In the genomic region with DNA sequence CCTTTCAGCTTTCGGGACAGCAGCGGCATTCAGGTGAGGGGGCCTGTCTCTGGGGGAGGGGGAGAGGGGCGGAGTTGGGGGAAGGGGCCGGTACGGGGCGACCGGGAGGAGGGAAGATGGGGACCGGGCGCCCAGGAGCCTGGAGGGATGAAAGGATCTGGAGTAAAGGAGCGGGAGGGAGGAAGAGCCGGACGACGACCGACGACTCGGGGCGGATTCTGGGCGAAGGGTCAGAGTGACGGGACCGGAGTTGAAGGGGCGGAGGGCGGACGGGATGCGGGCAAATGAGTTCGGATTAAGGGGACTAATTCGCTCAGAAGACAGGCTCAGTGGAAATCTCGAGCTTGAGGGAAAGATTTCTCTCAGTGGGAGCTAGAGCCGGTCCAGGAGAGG, we compare ENCODE assay signal across 8 mouse cellular contexts. TPM values are rescaled to one million over a fixed set of nuclear protein-coding genes. Genes with fewer than 3 reads are reported as not detected.
DNase-seq lines count a peak whose midpoint lies in the region; ATAC-seq and TF ChIP-seq lines count a peak whose summit lies in the region.

No protein-coding gene starts in this region.

- peaks cover 2% of the 10 kb centered on the region; the same call in 1 of the 2 replicates for H3K4me1 ChIP-seq in testis, adult 2 months (ENCODE audit: control insufficient read depth, insufficient read depth, low read length)
- H3K4me1 ChIP-seq in limb, embryonic 10.5 days, result peaks cover 13% of the 10 kb centered on the region; the same call in 1 of the 2 replicates
- H3K4me1 ChIP-seq in midbrain, embryonic 15.5 days, result peaks cover 12% of the 10 kb centered on the region

- H3K36me3 ChIP-seq in testis, adult 2 months (ENCODE audit: control insufficient read depth, insufficient read depth, low read length), result no peaks in the 10 kb centered on the region
- H3K36me3 ChIP-seq in limb, embryonic 10.5 days, result peaks cover 26% of the 10 kb centered on the region
- no peaks in the 10 kb centered on the region for H3K36me3 ChIP-seq in midbrain, embryonic 15.5 days (replicated peaks)

- H3K4me3 ChIP-seq in testis, adult 2 months (ENCODE audit: control insufficient read depth, low read depth, low read length), result peak overlapping the region; percentile 94
- H3K4me3 ChIP-seq in limb, embryonic 10.5 days, result peak overlapping the region; percentile 88
- peak overlapping the region; percentile 70 for H3K4me3 ChIP-seq in midbrain, embryonic 15.5 days

- TF ChIP-seq CTCF in testis, adult 2 months (IDR thresholded peaks at IDR 0.05; ENCODE audit: control insufficient read depth, insufficient read depth, insufficient replicate concordance, low read depth, low read length), result no peak

- H3K27ac ChIP-seq in testis, adult 2 months (ENCODE audit: control insufficient read depth, insufficient read depth, low read depth, low read length), result peak overlapping the region; percentile 64
- H3K27ac ChIP-seq in limb, embryonic 10.5 days, result peak overlapping the region; percentile 95
- H3K27ac ChIP-seq in midbrain, embryonic 15.5 days, result peak overlapping the region; percentile 96

- 1% methylated on average over 28 of the region's 28 CpGs for WGBS in limb, embryonic 10.5 days
- WGBS in midbrain, embryonic 15.5 days, result under 1% methylated on average over 28 of the region's 28 CpGs

- no peak for TF ChIP-seq POLR2A in testis, adult 2 months (IDR thresholded peaks at IDR 0.05; ENCODE audit: control insufficient read depth, low read depth, low read length)

- peak overlapping the region; percentile 68 for H3K4me2 ChIP-seq in midbrain, embryonic 15.5 days

- no peaks in the 10 kb centered on the region for H3K9me3 ChIP-seq in limb, embryonic 10.5 days (replicated peaks)
- H3K9me3 ChIP-seq in midbrain, embryonic 15.5 days, result no peaks in the 10 kb centered on the region

- H3K9ac ChIP-seq in midbrain, embryonic 15.5 days, result peak overlapping the region; percentile 74

- DNase-seq in embryo, embryonic 10.5 days (ENCODE audit: low spot score), result peak; percentile 68
- DNase-seq in embryo, embryonic 11 days, result no peak
- DNase-seq in testis, postnatal 10 days (ENCODE audit: low spot score), result no peak
- DNase-seq in limb, embryonic 10.5 days (ENCODE audit: low spot score), result no peak
- DNase-seq in left cerebral cortex, adult 9 months (ENCODE audit: low spot score in 2 of 2), result no peak
- no peak for DNase-seq in adrenal gland, adult (ENCODE audit: inconsistent age in 2 of 2, low spot score in 1 of 2)

- H3K27me3 ChIP-seq in testis, adult 2 months (ENCODE audit: control insufficient read depth, insufficient read depth, low read length), result no peaks in the 10 kb centered on the region
- H3K27me3 ChIP-seq in limb, embryonic 10.5 days (ENCODE audit: low read depth, poor library complexity, severe bottlenecking), result no peaks in the 10 kb centered on the region
- H3K27me3 ChIP-seq in midbrain, embryonic 15.5 days (replicated peaks), result no peaks in the 10 kb centered on the region

- peak; percentile 86 for ATAC-seq in midbrain, embryonic 15.5 days (replicated peaks)

RNA-seq across cellular contexts. Expression of gene Ubap1, which starts 0.4 kb away (rescaled TPM):
- 44.2 and 47.8 TPM in 2 replicates for polyA plus RNA-seq in testis, adult 2 months (2012; rRNA removed)
- polyA plus RNA-seq in limb, embryonic 10.5 days (2016; fragmentation: Nextera tagmentation; extraction: Ambion mirVana), result 58.6 and 59.4 TPM in 2 replicates
- 65.2 and 73.8 TPM in 2 replicates for polyA plus RNA-seq in midbrain, embryonic 15.5 days (2015; fragmentation: Nextera tagmentation; extraction: Ambion mirVana)

RNA-seq across cellular contexts. Expression of gene Dcaf12, which starts 34.5 kb away (rescaled TPM):
- 71.2 and 84.7 TPM in 2 replicates for polyA plus RNA-seq in testis, adult 2 months (2012; rRNA removed)
- polyA plus RNA-seq in limb, embryonic 10.5 days (2016; fragmentation: Nextera tagmentation; extraction: Ambion mirVana), result 55.0 and 59.5 TPM in 2 replicates
- polyA plus RNA-seq in midbrain, embryonic 15.5 days (2015; fragmentation: Nextera tagmentation; extraction: Ambion mirVana), result 82.3 TPM in 2 replicates
